ENCODE assay signal across 8 mouse cellular contexts in genomic region chr10:13016573-13016972, GRCm38 (mm10). TPM values are rescaled to one million over a fixed set of nuclear protein-coding genes. Genes with fewer than 3 reads are reported as not detected.
DNase-seq lines count a peak whose midpoint lies in the region; ATAC-seq and TF ChIP-seq lines count a peak whose summit lies in the region.

No protein-coding gene starts in this region.

- ATAC-seq in forebrain, postnatal 0 days, result peak; percentile 75
- peak; percentile 64 for ATAC-seq in intestine, embryonic 16.5 days
- peak; percentile 70 for ATAC-seq in midbrain, embryonic 15.5 days (replicated peaks)

- TF ChIP-seq CTCF in cerebellum, adult 2 months (IDR thresholded peaks at IDR 0.05; ENCODE audit: borderline replicate concordance, insufficient read depth, low read depth, low read length), result peak; percentile 55; the same call in 1 of the 2 replicates
- TF ChIP-seq CTCF in forebrain, postnatal 0 days (IDR thresholded peaks at IDR 0.05; ENCODE audit: low read depth), result peak; percentile 87

- H3K36me3 ChIP-seq in forebrain, postnatal 0 days (ENCODE audit: insufficient read depth), result no peaks in the 10 kb centered on the region
- H3K36me3 ChIP-seq in intestine, embryonic 16.5 days (ENCODE audit: control insufficient read depth, insufficient read depth, low read length), result no peaks in the 10 kb centered on the region
- H3K36me3 ChIP-seq in midbrain, embryonic 15.5 days (replicated peaks), result no peaks in the 10 kb centered on the region

- no peaks in the 10 kb centered on the region for H3K9me3 ChIP-seq in forebrain, postnatal 0 days (ENCODE audit: low read length)
- H3K9me3 ChIP-seq in intestine, embryonic 16.5 days (ENCODE audit: control insufficient read depth, low read length), result no peaks in the 10 kb centered on the region
- no peaks in the 10 kb centered on the region for H3K9me3 ChIP-seq in midbrain, embryonic 15.5 days

- H3K27ac ChIP-seq in cerebellum, adult 2 months (ENCODE audit: insufficient read depth, low read length), result no peak overlapping the region
- no peak overlapping the region for H3K27ac ChIP-seq in forebrain, postnatal 0 days (ENCODE audit: low read depth, low read length)
- H3K27ac ChIP-seq in intestine, embryonic 16.5 days (ENCODE audit: low read length), result no peak overlapping the region
- H3K27ac ChIP-seq in midbrain, embryonic 15.5 days, result no peak overlapping the region

- intact Hi-C loops in left cerebral cortex, postnatal 4 days (cut with DNase I), result loop anchor here (2.0 to 5.0 kb wide), 3 partner anchors 71 to 1376 kb away; no protein-coding TSS in a partner anchor

- 21% methylated on average over 4 of the region's 4 CpGs for WGBS in cerebellum, adult 2 months
- WGBS in forebrain, postnatal 0 days, result 24% methylated on average over 4 of the region's 4 CpGs
- WGBS in intestine, embryonic 16.5 days, result 28% methylated on average over 4 of the region's 4 CpGs
- 29% methylated on average over 4 of the region's 4 CpGs for WGBS in midbrain, embryonic 15.5 days

- no peak for TF ChIP-seq POLR2A in cerebellum, adult 2 months (IDR thresholded peaks at IDR 0.05; ENCODE audit: borderline replicate concordance, insufficient read depth, low read length)

- H3K27me3 ChIP-seq in cerebellum, adult 2 months (ENCODE audit: control insufficient read depth, insufficient read depth, low read length), result no peaks in the 10 kb centered on the region
- H3K27me3 ChIP-seq in forebrain, postnatal 0 days (ENCODE audit: insufficient read depth, low read length), result no peaks in the 10 kb centered on the region
- no peaks in the 10 kb centered on the region for H3K27me3 ChIP-seq in intestine, embryonic 16.5 days (replicated peaks; ENCODE audit: control insufficient read depth, insufficient read depth, low read length)
- H3K27me3 ChIP-seq in midbrain, embryonic 15.5 days (replicated peaks), result no peaks in the 10 kb centered on the region

- H3K4me1 ChIP-seq in cerebellum, adult 2 months (ENCODE audit: control insufficient read depth, insufficient read depth, low read length), result no peaks in the 10 kb centered on the region
- H3K4me1 ChIP-seq in forebrain, postnatal 0 days (ENCODE audit: insufficient read depth), result no peaks in the 10 kb centered on the region
- H3K4me1 ChIP-seq in intestine, embryonic 16.5 days (ENCODE audit: control insufficient read depth, insufficient read depth, low read length), result no peaks in the 10 kb centered on the region
- no peaks in the 10 kb centered on the region for H3K4me1 ChIP-seq in midbrain, embryonic 15.5 days

- peak; percentile 62 for DNase-seq in urinary bladder, postnatal 14 days (ENCODE audit: low spot score)
- DNase-seq in urinary bladder, postnatal 4 days (ENCODE audit: low spot score in 2 of 2), result no peak
- peak; percentile 19 to 58 for DNase-seq in cerebellum, adult 2 months
- DNase-seq in forebrain, postnatal 0 days, result peak; percentile 90
- DNase-seq in left cerebral cortex, postnatal 4 days, result peak; percentile 28
- DNase-seq in thymus, postnatal 4 days, result peak; percentile 29

- H3K4me2 ChIP-seq in forebrain, postnatal 0 days (ENCODE audit: low read depth), result no peak overlapping the region
- H3K4me2 ChIP-seq in intestine, embryonic 16.5 days (ENCODE audit: low read depth, low read length), result no peak overlapping the region
- H3K4me2 ChIP-seq in midbrain, embryonic 15.5 days, result no peak overlapping the region

- H3K9ac ChIP-seq in forebrain, postnatal 0 days, result no peak overlapping the region
- H3K9ac ChIP-seq in intestine, embryonic 16.5 days (ENCODE audit: low read depth, low read length), result no peak overlapping the region
- no peak overlapping the region for H3K9ac ChIP-seq in midbrain, embryonic 15.5 days

- no peak overlapping the region for H3K4me3 ChIP-seq in cerebellum, adult 2 months (replicated peaks; ENCODE audit: insufficient read depth, low read depth, low read length)
- no peak overlapping the region for H3K4me3 ChIP-seq in forebrain, postnatal 0 days (ENCODE audit: low read depth, low read length)
- H3K4me3 ChIP-seq in intestine, embryonic 16.5 days (ENCODE audit: low read length), result no peak overlapping the region
- no peak overlapping the region for H3K4me3 ChIP-seq in midbrain, embryonic 15.5 days

RNA-seq across cellular contexts. Expression of gene Sf3b5, which starts 11.4 kb away (rescaled TPM):
- 19.1 and 21.2 TPM in 2 replicates for polyA plus RNA-seq in cerebellum, adult 2 months (2012; rRNA removed)
- total RNA-seq in forebrain, postnatal 0 days (2014; rRNA removed), result 19.7 and 22.9 TPM in 2 replicates
- polyA plus RNA-seq in forebrain, postnatal 0 days (2015; fragmentation: Nextera tagmentation; extraction: Ambion mirVana), result 30.2 and 36.4 TPM in 2 replicates
- 30.8 and 35.0 TPM in 2 replicates for polyA plus RNA-seq in intestine, embryonic 16.5 days (2015; fragmentation: Nextera tagmentation; extraction: Ambion mirVana)
- 1 to 10 TPM; 8.6 to 9.3 TPM for total RNA-seq in left cerebral cortex, postnatal 4 days (2021)
- polyA plus RNA-seq in midbrain, embryonic 15.5 days (2015; fragmentation: Nextera tagmentation; extraction: Ambion mirVana), result 21.6 and 21.9 TPM in 2 replicates

RNA-seq across cellular contexts. Expression of gene Plagl1, which starts 43.7 kb away (rescaled TPM):
- polyA plus RNA-seq in cerebellum, adult 2 months (2012; rRNA removed), result 12.7 and 13.6 TPM in 2 replicates
- 26.9 and 93.7 TPM in 2 replicates for total RNA-seq in forebrain, postnatal 0 days (2014; rRNA removed)
- polyA plus RNA-seq in forebrain, postnatal 0 days (2015; fragmentation: Nextera tagmentation; extraction: Ambion mirVana), result 13.7 and 15.7 TPM in 2 replicates
- polyA plus RNA-seq in intestine, embryonic 16.5 days (2015; fragmentation: Nextera tagmentation; extraction: Ambion mirVana), result 113 and 119 TPM in 2 replicates
- total RNA-seq in left cerebral cortex, postnatal 4 days (2021), result 10 to 100 TPM; 25.5 to 27.6 TPM
- polyA plus RNA-seq in midbrain, embryonic 15.5 days (2015; fragmentation: Nextera tagmentation; extraction: Ambion mirVana), result 34.7 and 36.2 TPM in 2 replicates

RNA-seq across cellular contexts. Expression of gene Stx11, which starts 52.5 kb away (rescaled TPM):
- 0.10 and 0.11 TPM in 2 replicates for polyA plus RNA-seq in cerebellum, adult 2 months (2012; rRNA removed)
- total RNA-seq in forebrain, postnatal 0 days (2014; rRNA removed), result 1.1 and 1.9 TPM in 2 replicates
- 0.82 and 1.6 TPM in 2 replicates for polyA plus RNA-seq in forebrain, postnatal 0 days (2015; fragmentation: Nextera tagmentation; extraction: Ambion mirVana)
- 1.1 and 1.6 TPM in 2 replicates for polyA plus RNA-seq in intestine, embryonic 16.5 days (2015; fragmentation: Nextera tagmentation; extraction: Ambion mirVana)
- 1 to 10 TPM; 1.3 to 2.1 TPM for total RNA-seq in left cerebral cortex, postnatal 4 days (2021)
- polyA plus RNA-seq in midbrain, embryonic 15.5 days (2015; fragmentation: Nextera tagmentation; extraction: Ambion mirVana), result 1.4 and 1.7 TPM in 2 replicates

Comparison
In these comparisons a context has a peak if more than half of its experiments do, and no peak if none do; other contexts are left out.
1. DNase-seq: peak in urinary bladder, postnatal 14 days (single experiment), cerebellum, adult 2 months (2 of 2), forebrain, postnatal 0 days (single experiment), left cerebral cortex, postnatal 4 days (single experiment) and thymus, postnatal 4 days (single experiment); none in urinary bladder, postnatal 4 days (0 of 2).
2. Peak in every context shown above with its lines, with median percentiles within 50 percentile points of each other: ATAC-seq.